8 mouse cellular contexts compared by ENCODE assay signal in genomic region chr10:127069281-127070189, GRCm38 (mm10). TPM values are rescaled to one million over a fixed set of nuclear protein-coding genes. Genes with fewer than 3 reads are reported as not detected.
DNase-seq lines count a peak whose midpoint lies in the region; ATAC-seq and TF ChIP-seq lines count a peak whose summit lies in the region.

No protein-coding gene starts in this region.

- peaks cover 38% of the 10 kb centered on the region for H3K36me3 ChIP-seq in heart, embryonic 11.5 days (ENCODE audit: control insufficient read depth, insufficient read depth, low read length)
- peaks cover 39% of the 10 kb centered on the region for H3K36me3 ChIP-seq in C2C12 (ENCODE audit: control insufficient read depth, insufficient read depth)
- H3K36me3 ChIP-seq in hindbrain, postnatal 0 days (ENCODE audit: insufficient read depth, low read length) = peaks cover 36% of the 10 kb centered on the region
- H3K36me3 ChIP-seq in midbrain, embryonic 16.5 days (ENCODE audit: control insufficient read depth, insufficient read depth, low read length) = peaks cover 35% of the 10 kb centered on the region

- peak overlapping the region; percentile 72 for H3K4me3 ChIP-seq in heart, embryonic 11.5 days (ENCODE audit: low read depth, low read length)
- peak overlapping the region; percentile 82 for H3K4me3 ChIP-seq in C2C12 (ENCODE audit: insufficient read depth, poor library complexity, severe bottlenecking)
- H3K4me3 ChIP-seq in hindbrain, postnatal 0 days (ENCODE audit: low read length) = peak overlapping the region; percentile 54
- peak overlapping the region; percentile 49 for H3K4me3 ChIP-seq in midbrain, embryonic 16.5 days (ENCODE audit: low read depth, low read length)

- TF ChIP-seq CTCF in C2C12 (IDR thresholded peaks at IDR 0.05; ENCODE audit: control insufficient read depth, insufficient read depth, insufficient read length) = no peak
- no peak for TF ChIP-seq CTCF in hindbrain, postnatal 0 days (IDR thresholded peaks at IDR 0.05; ENCODE audit: low read depth)

- intact Hi-C loops in heart, postnatal 10 days (cut with DNase I) = no loop called here

- DNase-seq in heart, postnatal 10 days = no peak
- DNase-seq in embryo, embryonic 10.5 days (ENCODE audit: low spot score) = peak; percentile 86
- DNase-seq in hindbrain, postnatal 0 days (ENCODE audit: low spot score) = peak; percentile 88
- no peak for DNase-seq in frontal cortex, postnatal 10 days (ENCODE audit: low spot score in 2 of 2)
- no peak for DNase-seq in left cerebral cortex, adult 11 months (ENCODE audit: low spot score)

- no peaks in the 10 kb centered on the region for H3K27me3 ChIP-seq in heart, embryonic 11.5 days (ENCODE audit: control insufficient read depth, insufficient read depth, low read length)
- H3K27me3 ChIP-seq in C2C12 (ENCODE audit: control insufficient read depth, insufficient read depth, insufficient read length) = no peaks in the 10 kb centered on the region
- no peaks in the 10 kb centered on the region for H3K27me3 ChIP-seq in hindbrain, postnatal 0 days (ENCODE audit: insufficient read depth, low read length)
- no peaks in the 10 kb centered on the region for H3K27me3 ChIP-seq in midbrain, embryonic 16.5 days (ENCODE audit: control insufficient read depth, insufficient read depth, low read depth, low read length)

- H3K79me2 ChIP-seq in C2C12 (ENCODE audit: control insufficient read depth, insufficient read depth) = peaks cover 45% of the 10 kb centered on the region

- H3K4me1 ChIP-seq in heart, embryonic 11.5 days (ENCODE audit: control insufficient read depth, insufficient read depth, low read length) = peaks cover 21% of the 10 kb centered on the region
- H3K4me1 ChIP-seq in hindbrain, postnatal 0 days (ENCODE audit: insufficient read depth, low read length) = peaks cover 14% of the 10 kb centered on the region; the same call in 1 of the 2 replicates
- peaks cover 32% of the 10 kb centered on the region for H3K4me1 ChIP-seq in midbrain, embryonic 16.5 days (ENCODE audit: control insufficient read depth, insufficient read depth, low read length)

- no peaks in the 10 kb centered on the region for H3K9me3 ChIP-seq in heart, embryonic 11.5 days (replicated peaks; ENCODE audit: control insufficient read depth, low read length)
- no peaks in the 10 kb centered on the region for H3K9me3 ChIP-seq in hindbrain, postnatal 0 days (ENCODE audit: low read length)
- no peaks in the 10 kb centered on the region for H3K9me3 ChIP-seq in midbrain, embryonic 16.5 days (replicated peaks; ENCODE audit: control insufficient read depth, low read length, poor library complexity, severe bottlenecking)

- H3K4me2 ChIP-seq in heart, embryonic 11.5 days = peak overlapping the region; percentile 77
- peak overlapping the region; percentile 96 for H3K4me2 ChIP-seq in hindbrain, postnatal 0 days (ENCODE audit: low read depth, low read length)
- peak overlapping the region; percentile 97 for H3K4me2 ChIP-seq in midbrain, embryonic 16.5 days (ENCODE audit: low read length)

- peaks cover 22% of the 10 kb centered on the region for H3K79me3 ChIP-seq in C2C12 (ENCODE audit: low read depth)

- H3ac ChIP-seq in C2C12 (ENCODE audit: control insufficient read depth, insufficient read length, low read depth) = peak overlapping the region; percentile 74

- 8% methylated on average over 30 of the region's 30 CpGs for WGBS in heart, embryonic 11.5 days (ENCODE audit: insufficient replicate concordance)
- whole genome bisulfite sequencing in hindbrain, postnatal 0 days = 8% methylated on average over 30 of the region's 30 CpGs
- WGBS in midbrain, embryonic 16.5 days = 4% methylated on average over 30 of the region's 30 CpGs

- peak overlapping the region; percentile 74 for H3K27ac ChIP-seq in heart, embryonic 11.5 days (ENCODE audit: low read depth, low read length)
- peak overlapping the region; percentile 89 for H3K27ac ChIP-seq in hindbrain, postnatal 0 days
- peak overlapping the region; percentile 90 for H3K27ac ChIP-seq in midbrain, embryonic 16.5 days (ENCODE audit: low read length)

- H3K9ac ChIP-seq in heart, embryonic 11.5 days (ENCODE audit: low read depth, low read length) = peak overlapping the region; percentile 83
- H3K9ac ChIP-seq in hindbrain, postnatal 0 days (replicated peaks; ENCODE audit: low read length) = peak overlapping the region; percentile 66
- H3K9ac ChIP-seq in midbrain, embryonic 16.5 days (ENCODE audit: low read depth, low read length) = peak overlapping the region; percentile 75

- ATAC-seq in heart, embryonic 11.5 days (replicated peaks; ENCODE audit: insufficient number of reproducible peaks, low FRiP score, low TSS enrichment) = peak; percentile 18
- peak; percentile 86 for ATAC-seq in hindbrain, postnatal 0 days
- peak; percentile 84 for ATAC-seq in midbrain, embryonic 16.5 days

TF ChIP-seq in C2C12, 6 proteins besides CTCF, POLR2A, EP300 and RAD21:
- TF ChIP-seq USF1 (IDR thresholded peaks at IDR 0.05; ENCODE audit: low read depth) (no peak), MYOG (IDR thresholded peaks at IDR 0.05; ENCODE audit: control insufficient read depth, extremely low read depth, insufficient read length) (no peak), CEBPB (IDR thresholded peaks at IDR 0.05; ENCODE audit: low read depth) (no peak), MAX (IDR thresholded peaks at IDR 0.05) (no peak), MYOD1 (IDR thresholded peaks at IDR 0.05; ENCODE audit: control insufficient read depth, insufficient read length, low read depth) (no peak), FOSL1 (IDR thresholded peaks at IDR 0.05; ENCODE audit: insufficient read depth, low read length, poor library complexity, severe bottlenecking) (no peak)

RNA-seq across cellular contexts. Expression of gene Tspan31, which starts 0.5 kb away (rescaled TPM):
- 106 and 115 TPM in 2 replicates for polyA plus RNA-seq in heart, embryonic 11.5 days (2014; fragmentation: Nextera tagmentation; extraction: Ambion mirVana)
- 10 to 100 TPM; 50.0 to 53.8 TPM for total RNA-seq in heart, postnatal 10 days (2021)
- polyA plus RNA-seq in C2C12 (2012; fragmentation: generic; extraction: Trizol) = 118 TPM
- 113 and 129 TPM in 2 replicates for total RNA-seq in hindbrain, postnatal 0 days (2014; rRNA removed)
- 105 and 107 TPM in 2 replicates for polyA plus RNA-seq in hindbrain, postnatal 0 days (2015; fragmentation: Nextera tagmentation; extraction: Ambion mirVana)
- polyA plus RNA-seq in midbrain, embryonic 16.5 days (2015; fragmentation: Nextera tagmentation; extraction: Ambion mirVana) = 105 and 110 TPM in 2 replicates

RNA-seq across cellular contexts. Expression of gene Agap2, which starts 5.5 kb away (rescaled TPM):
- 0.42 and 0.63 TPM in 2 replicates for polyA plus RNA-seq in heart, embryonic 11.5 days (2014; fragmentation: Nextera tagmentation; extraction: Ambion mirVana)
- total RNA-seq in heart, postnatal 10 days (2021) = 1 to 10 TPM; 5.5 to 8.3 TPM
- 3.2 TPM for polyA plus RNA-seq in C2C12 (2012; fragmentation: generic; extraction: Trizol)
- 229 and 238 TPM in 2 replicates for total RNA-seq in hindbrain, postnatal 0 days (2014; rRNA removed)
- polyA plus RNA-seq in hindbrain, postnatal 0 days (2015; fragmentation: Nextera tagmentation; extraction: Ambion mirVana) = 4.1 and 4.9 TPM in 2 replicates
- polyA plus RNA-seq in midbrain, embryonic 16.5 days (2015; fragmentation: Nextera tagmentation; extraction: Ambion mirVana) = 5.1 and 5.3 TPM in 2 replicates

RNA-seq across cellular contexts. Expression of gene Cdk4, which starts 6.2 kb away (rescaled TPM):
- 1,419 and 1,452 TPM in 2 replicates for polyA plus RNA-seq in heart, embryonic 11.5 days (2014; fragmentation: Nextera tagmentation; extraction: Ambion mirVana)
- 100 to 1,000 TPM; 154 to 196 TPM for total RNA-seq in heart, postnatal 10 days (2021)
- 714 TPM for polyA plus RNA-seq in C2C12 (2012; fragmentation: generic; extraction: Trizol)
- 483 and 524 TPM in 2 replicates for total RNA-seq in hindbrain, postnatal 0 days (2014; rRNA removed)
- polyA plus RNA-seq in hindbrain, postnatal 0 days (2015; fragmentation: Nextera tagmentation; extraction: Ambion mirVana) = 519 and 563 TPM in 2 replicates
- polyA plus RNA-seq in midbrain, embryonic 16.5 days (2015; fragmentation: Nextera tagmentation; extraction: Ambion mirVana) = 646 and 776 TPM in 2 replicates

RNA-seq across cellular contexts. Expression of gene March9, which starts 9.6 kb away (rescaled TPM):
- polyA plus RNA-seq in heart, embryonic 11.5 days (2014; fragmentation: Nextera tagmentation; extraction: Ambion mirVana) = 0.21 and 0.39 TPM in 2 replicates
- total RNA-seq in heart, postnatal 10 days (2021) = 1 to 10 TPM; 1.7 to 2.9 TPM
- polyA plus RNA-seq in C2C12 (2012; fragmentation: generic; extraction: Trizol) = 3.0 TPM
- 78.3 and 80.1 TPM in 2 replicates for total RNA-seq in hindbrain, postnatal 0 days (2014; rRNA removed)
- 6.7 and 7.0 TPM in 2 replicates for polyA plus RNA-seq in hindbrain, postnatal 0 days (2015; fragmentation: Nextera tagmentation; extraction: Ambion mirVana)
- polyA plus RNA-seq in midbrain, embryonic 16.5 days (2015; fragmentation: Nextera tagmentation; extraction: Ambion mirVana) = 5.6 and 6.3 TPM in 2 replicates

RNA-seq across cellular contexts. Expression of gene Cyp27b1, which starts 21.5 kb away (rescaled TPM):
- 0.11 and 0.13 TPM in 2 replicates for polyA plus RNA-seq in heart, embryonic 11.5 days (2014; fragmentation: Nextera tagmentation; extraction: Ambion mirVana)
- total RNA-seq in heart, postnatal 10 days (2021) = under 1 TPM; 0.22 to 0.29 TPM
- polyA plus RNA-seq in C2C12 (2012; fragmentation: generic; extraction: Trizol) = 0.20 TPM
- 0.26 and 0.58 TPM in 2 replicates for total RNA-seq in hindbrain, postnatal 0 days (2014; rRNA removed)
- polyA plus RNA-seq in hindbrain, postnatal 0 days (2015; fragmentation: Nextera tagmentation; extraction: Ambion mirVana) = not detected in 2 replicates
- polyA plus RNA-seq in midbrain, embryonic 16.5 days (2015; fragmentation: Nextera tagmentation; extraction: Ambion mirVana) = 0.08 and 0.14 TPM in 2 replicates

Comparison
In these comparisons a context has a peak if more than half of its experiments do, and no peak if none do; other contexts are left out.
1. ATAC-seq: peak in every context shown above with its lines; median percentile 86 in hindbrain, postnatal 0 days; 84 in midbrain, embryonic 16.5 days; 18 in heart, embryonic 11.5 days.
2. DNase-seq: peak in embryo, embryonic 10.5 days (single experiment) and hindbrain, postnatal 0 days (single experiment); none in heart, postnatal 10 days (0 of 2), frontal cortex, postnatal 10 days (0 of 2) and left cerebral cortex, adult 11 months (single experiment).
3. Peak in every context shown above with its lines, with median percentiles within 50 percentile points of each other: H3K27ac ChIP-seq, H3K4me2 ChIP-seq, H3K4me3 ChIP-seq and H3K9ac ChIP-seq.